Comparison of ENCODE assay signal across 12 mouse cellular contexts in the genomic region with DNA sequence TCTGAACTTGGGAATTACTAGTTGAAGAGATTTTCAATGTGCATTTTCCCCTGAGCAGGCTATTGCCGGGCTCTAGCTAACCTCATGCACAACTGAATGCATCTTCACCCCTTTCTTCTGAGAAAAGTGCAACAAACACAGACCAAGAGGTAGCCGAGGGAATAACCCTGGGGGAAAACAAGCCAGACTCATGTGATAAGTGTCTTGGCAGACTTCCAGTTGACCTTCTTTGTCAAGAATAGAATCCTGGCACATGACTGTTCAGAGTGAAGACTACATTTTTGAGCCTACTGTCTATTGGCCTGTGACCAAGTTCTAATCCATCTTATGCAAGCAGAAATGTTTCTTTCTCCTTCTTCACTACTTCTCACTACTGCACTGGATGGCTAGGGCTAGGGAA. TPM values are rescaled to one million over a fixed set of nuclear protein-coding genes. Genes with fewer than 3 reads are reported as not detected.
DNase-seq lines count a peak whose midpoint lies in the region; ATAC-seq lines count a peak whose summit lies in the region.
"Had no signal": no experiment of that assay in that cellular context is flagged by ENCODE, and none has a peak within 500 bp of the region (broad histone marks: within the 10 kb centered on the region; RNA-seq: fewer than 3 reads in every experiment).

No protein-coding gene starts in this region.

- DNase-seq in cerebellum, adult 8-10 months, result peak; percentile 39
- DNase-seq in cerebellum, adult 11 months, result no peak
- peak; percentile 53 to 78 for DNase-seq in kidney, adult 8-10 months
- DNase-seq in kidney, postnatal 4 days, result no peak
- DNase-seq in ZHBTc4 (ENCODE audit: low read depth, low spot score), result peak; percentile 5
- peak; percentile 78 for DNase-seq in kidney, adult 9 months
- no peak for DNase-seq in hindbrain, embryonic 10.5 days (ENCODE audit: low spot score)
- DNase-seq in hindbrain, embryonic 11.5 days (ENCODE audit: low spot score), result no peak
- DNase-seq: B cell, adult 2 months; liver had no signal

- WGBS in hindbrain, embryonic 10.5 days, result 89% methylated on average over 2 of the region's 2 CpGs
- WGBS in hindbrain, embryonic 11.5 days, result 84% methylated on average over 2 of the region's 2 CpGs

- H3K27me3 ChIP-seq in hindbrain, embryonic 10.5 days (ENCODE audit: insufficient read depth, poor library complexity, severe bottlenecking), result no peaks in the 10 kb centered on the region
- H3K27me3 ChIP-seq in hindbrain, embryonic 11.5 days (ENCODE audit: control insufficient read depth, insufficient read depth, low read length), result no peaks in the 10 kb centered on the region
- H3K27me3 ChIP-seq: megakaryocyte, embryonic 14.5 days had no signal

- H3K36me3 ChIP-seq in hindbrain, embryonic 10.5 days, result no peaks in the 10 kb centered on the region
- no peaks in the 10 kb centered on the region for H3K36me3 ChIP-seq in hindbrain, embryonic 11.5 days (ENCODE audit: control insufficient read depth, insufficient read depth, low read length)

- no peak overlapping the region for H3K9ac ChIP-seq in hindbrain, embryonic 11.5 days (ENCODE audit: low read depth, low read length)

- H3K9me3 ChIP-seq in hindbrain, embryonic 10.5 days, result no peaks in the 10 kb centered on the region
- H3K9me3 ChIP-seq in hindbrain, embryonic 11.5 days (ENCODE audit: control insufficient read depth, low read length), result no peaks in the 10 kb centered on the region
- H3K9me3 ChIP-seq: megakaryocyte, embryonic 14.5 days had no signal

- no peak overlapping the region for H3K4me2 ChIP-seq in hindbrain, embryonic 11.5 days (replicated peaks; ENCODE audit: low read depth, low read length)

- H3K27ac ChIP-seq in hindbrain, embryonic 10.5 days, result no peak overlapping the region
- H3K27ac ChIP-seq in hindbrain, embryonic 11.5 days (ENCODE audit: low read depth, low read length), result no peak overlapping the region
- H3K27ac ChIP-seq: layer of hippocampus, adult 2 months had no signal

- ATAC-seq in hindbrain, embryonic 11.5 days (ENCODE audit: low FRiP score), result no peak

- H3K4me3 ChIP-seq in hindbrain, embryonic 10.5 days, result no peak overlapping the region
- no peak overlapping the region for H3K4me3 ChIP-seq in hindbrain, embryonic 11.5 days (ENCODE audit: low read depth, low read length)
- H3K4me3 ChIP-seq: layer of hippocampus, adult 2 months; megakaryocyte, embryonic 14.5 days had no signal

- no peaks in the 10 kb centered on the region for H3K4me1 ChIP-seq in hindbrain, embryonic 10.5 days (replicated peaks)
- no peaks in the 10 kb centered on the region for H3K4me1 ChIP-seq in hindbrain, embryonic 11.5 days (replicated peaks; ENCODE audit: control insufficient read depth, insufficient read depth, low read length)
- H3K4me1 ChIP-seq: megakaryocyte, embryonic 14.5 days had no signal

RNA-seq across cellular contexts. Expression of gene Arfgef3, which starts 55.5 kb away (rescaled TPM):
- 0.55 and 0.99 TPM in 2 replicates for polyA plus RNA-seq in hindbrain, embryonic 10.5 days (2016; fragmentation: Nextera tagmentation; extraction: Ambion mirVana)
- 1.2 and 1.9 TPM in 2 replicates for polyA plus RNA-seq in hindbrain, embryonic 11.5 days (2014; fragmentation: Nextera tagmentation; extraction: Ambion mirVana)

Comparison
In these comparisons a context has a peak if more than half of its experiments do, and no peak if none do; other contexts are left out.
1. DNase-seq: peak in cerebellum, adult 8-10 months (single experiment), kidney, adult 8-10 months (2 of 2), ZHBTc4 (single experiment) and kidney, adult 9 months (single experiment); none in cerebellum, adult 11 months (single experiment), kidney, postnatal 4 days (0 of 2), hindbrain, embryonic 10.5 days (single experiment) and hindbrain, embryonic 11.5 days (single experiment).